Mouse (Mus musculus) midbrain, embryonic 13.5 days (tissue): ENCODE measurements around the gene Wdfy3. TPM values are rescaled to one million over a fixed set of nuclear protein-coding genes. Genes with fewer than 3 reads are reported as not detected.

Source experiments
- ATAC-seq: fragments of 200-750 bp; cut with Nextera tagmentation; 2 replicates; pipeline ENCODE4 v1.8.0; 2017; ENCODE audit warnings: mild to moderate bottlenecking, moderate TSS enrichment, moderate library complexity
- H3K27ac ChIP-seq: fragments of 300-500 bp; sonication (generic); 2 replicates; pipeline ENCODE4 v1.5.1; 2015; ENCODE audit warnings: inconsistent platforms, mild to moderate bottlenecking, moderate library complexity
- H3K27me3 ChIP-seq: fragments of 300-500 bp; sonication (generic); 2 replicates; pipeline ENCODE4 v1.6.1; 2015; ENCODE audit warnings: mild to moderate bottlenecking, inconsistent platforms
- H3K36me3 ChIP-seq: fragments of 300-500 bp; sonication (generic); 2 replicates; pipeline ENCODE4 v1.6.1; 2015; ENCODE audit warnings: mild to moderate bottlenecking, inconsistent platforms
- H3K4me1 ChIP-seq: fragments of 300-500 bp; sonication (generic); replicated peaks from 2 replicates; pipeline ENCODE4 v1.6.1; 2015; ENCODE audit warnings: inconsistent platforms
- H3K4me2 ChIP-seq: fragments of 300-500 bp; sonication (generic); replicated peaks from 2 replicates; pipeline ENCODE4 v1.6.1; 2015; ENCODE audit warnings: moderate library complexity, mild to moderate bottlenecking, inconsistent platforms
- H3K4me3 ChIP-seq: fragments of 300-500 bp; sonication (generic); replicated peaks from 2 replicates; pipeline ENCODE4 v1.5.1; 2015; ENCODE audit warnings: mild to moderate bottlenecking, inconsistent platforms
- H3K9ac ChIP-seq: fragments of 300-500 bp; sonication (generic); replicated peaks from 2 replicates; pipeline ENCODE4 v1.6.1; 2015; ENCODE audit warnings: mild to moderate bottlenecking, inconsistent platforms
- H3K9me3 ChIP-seq: fragments of 300-500 bp; sonication (generic); 2 replicates; pipeline ENCODE4 v1.6.1; 2016; ENCODE audit warnings: mild to moderate bottlenecking, inconsistent platforms
- WGBS: fragments of 180-500 bp; shearing (Covaris S2); methylation state at CpG from one replicate; pipeline ENCODE4 v1.1.7; 2015; 5-methylcytosine and 5-hydroxymethylcytosine counted together
- polyA plus RNA-seq: library from polyadenylated mRNA; unstranded; fragments of >200 nt; fragmentation: Nextera tagmentation; extraction: Ambion mirVana; gene quantifications from 2 replicates; pipeline ENCODE4 v1.2.1, GENCODE M21; 2015

Gene Wdfy3
- polyA plus RNA-seq, 1 experiment from 2014 or later: 33.6 TPM

- no peak for ATAC-seq
- H3K27ac ChIP-seq: no peak overlapping the region
- H3K9ac ChIP-seq: no peak overlapping the region
- H3K4me1 ChIP-seq: no peaks in the 10 kb centered on the region
- WGBS: 89% methylated on average over 18 of the region's 18 CpGs
- H3K4me2 ChIP-seq: no peak overlapping the region
- no peak overlapping the region for H3K4me3 ChIP-seq
- H3K27me3 ChIP-seq: no peaks in the 10 kb centered on the region
- H3K9me3 ChIP-seq: no peaks in the 10 kb centered on the region
- peaks cover 91% of the 10 kb centered on the region for H3K36me3 ChIP-seq
Measured at GRCm38 (mm10) chr5:101861786-101862571, 207.7 kb downstream of the Wdfy3 start.

- H3K27ac ChIP-seq: no peak overlapping the region
- H3K9me3 ChIP-seq: no peaks in the 10 kb centered on the region
- peaks cover 92% of the 10 kb centered on the region for H3K36me3 ChIP-seq
- H3K4me1 ChIP-seq: no peaks in the 10 kb centered on the region
- no peak overlapping the region for H3K4me2 ChIP-seq
- no peak overlapping the region for H3K9ac ChIP-seq
- H3K27me3 ChIP-seq: no peaks in the 10 kb centered on the region
- no peak for ATAC-seq
- H3K4me3 ChIP-seq: no peak overlapping the region
- 91% methylated on average over 10 of the region's 10 CpGs for WGBS
Measured at GRCm38 (mm10) chr5:101858891-101859436, 210.8 kb downstream of the Wdfy3 start.

GRCm38 (mm10) chr5:101855475-101855874, 214.2 kb downstream of the Wdfy3 start:
- WGBS: 96% methylated on average over 16 of the region's 16 CpGs
- no peaks in the 10 kb centered on the region for H3K27me3 ChIP-seq
- no peak for ATAC-seq
- H3K36me3 ChIP-seq: peaks cover 92% of the 10 kb centered on the region
- no peak overlapping the region for H3K27ac ChIP-seq
- no peak overlapping the region for H3K9ac ChIP-seq
- H3K9me3 ChIP-seq: no peaks in the 10 kb centered on the region
- H3K4me1 ChIP-seq: no peaks in the 10 kb centered on the region
- H3K4me3 ChIP-seq: no peak overlapping the region
- H3K4me2 ChIP-seq: no peak overlapping the region

GRCm38 (mm10) chr5:101854667-101855066, 215.1 kb downstream of the Wdfy3 start:
- Histone ChIP-seq H3K27me3 (no peaks in the 10 kb centered on the region), H3K36me3 (peaks cover 95% of the 10 kb centered on the region), H3K9ac (no peak overlapping the region), H3K4me3 (no peak overlapping the region), H3K4me2 (no peak overlapping the region), H3K9me3 (no peaks in the 10 kb centered on the region), H3K27ac (no peak overlapping the region), H3K4me1 (no peaks in the 10 kb centered on the region)
- no peak for ATAC-seq
- WGBS: 85% methylated on average over 7 of the region's 7 CpGs

GRCm38 (mm10) chr5:101854100-101854499, 215.6 kb downstream of the Wdfy3 start:
- H3K9me3 ChIP-seq: no peaks in the 10 kb centered on the region
- no peaks in the 10 kb centered on the region for H3K4me1 ChIP-seq
- no peak overlapping the region for H3K4me3 ChIP-seq
- no peak for ATAC-seq
- H3K27me3 ChIP-seq: no peaks in the 10 kb centered on the region
- no peak overlapping the region for H3K9ac ChIP-seq
- no peak overlapping the region for H3K27ac ChIP-seq
- H3K36me3 ChIP-seq: peaks cover 95% of the 10 kb centered on the region
- no peak overlapping the region for H3K4me2 ChIP-seq
- WGBS: 93% methylated on average over 11 of the region's 11 CpGs

- Histone ChIP-seq H3K4me3 (no peak overlapping the region), H3K27ac (no peak overlapping the region), H3K9me3 (no peaks in the 10 kb centered on the region), H3K9ac (no peak overlapping the region), H3K4me2 (no peak overlapping the region), H3K36me3 (peaks cover 95% of the 10 kb centered on the region), H3K27me3 (no peaks in the 10 kb centered on the region), H3K4me1 (no peaks in the 10 kb centered on the region)
- no peak for ATAC-seq
- WGBS: 95% methylated on average over 21 of the region's 21 CpGs
Measured at GRCm38 (mm10) chr5:101852116-101852680, 217.5 kb downstream of the Wdfy3 start.

- Histone ChIP-seq H3K36me3 (peaks cover 98% of the 10 kb centered on the region), H3K27ac (no peak overlapping the region), H3K27me3 (no peaks in the 10 kb centered on the region), H3K4me2 (no peak overlapping the region), H3K4me1 (no peaks in the 10 kb centered on the region), H3K4me3 (no peak overlapping the region), H3K9me3 (no peaks in the 10 kb centered on the region), H3K9ac (no peak overlapping the region)
- 94% methylated on average over 7 of the region's 7 CpGs for WGBS
- ATAC-seq: no peak
Measured at GRCm38 (mm10) chr5:101851133-101851532, 218.6 kb downstream of the Wdfy3 start.

GRCm38 (mm10) chr5:101847762-101848161, 222.0 kb downstream of the Wdfy3 start:
- H3K4me2 ChIP-seq: no peak overlapping the region
- ATAC-seq: no peak
- H3K27me3 ChIP-seq: no peaks in the 10 kb centered on the region
- no peaks in the 10 kb centered on the region for H3K4me1 ChIP-seq
- no peak overlapping the region for H3K27ac ChIP-seq
- no peaks in the 10 kb centered on the region for H3K9me3 ChIP-seq
- H3K4me3 ChIP-seq: no peak overlapping the region
- peaks cover 99% of the 10 kb centered on the region for H3K36me3 ChIP-seq
- no peak overlapping the region for H3K9ac ChIP-seq
- 82% methylated on average over 4 of the region's 4 CpGs for WGBS

GRCm38 (mm10) chr5:101847323-101847722, 222.4 kb downstream of the Wdfy3 start:
- no peak overlapping the region for H3K9ac ChIP-seq
- no peak for ATAC-seq
- peaks cover 99% of the 10 kb centered on the region for H3K36me3 ChIP-seq
- H3K4me3 ChIP-seq: no peak overlapping the region
- no peaks in the 10 kb centered on the region for H3K4me1 ChIP-seq
- no peaks in the 10 kb centered on the region for H3K9me3 ChIP-seq
- H3K27ac ChIP-seq: no peak overlapping the region
- H3K27me3 ChIP-seq: no peaks in the 10 kb centered on the region
- H3K4me2 ChIP-seq: no peak overlapping the region
- 82% methylated on average over 7 of the region's 7 CpGs for WGBS

GRCm38 (mm10) chr5:101845930-101846329, 223.8 kb downstream of the Wdfy3 start:
- ATAC-seq: no peak
- Histone ChIP-seq H3K4me1 (no peaks in the 10 kb centered on the region), H3K4me2 (no peak overlapping the region), H3K9me3 (no peaks in the 10 kb centered on the region), H3K36me3 (peaks cover 99% of the 10 kb centered on the region), H3K9ac (no peak overlapping the region), H3K27me3 (no peaks in the 10 kb centered on the region), H3K27ac (no peak overlapping the region), H3K4me3 (no peak overlapping the region)
- 96% methylated on average over 8 of the region's 8 CpGs for WGBS

- H3K4me2 ChIP-seq: no peak overlapping the region
- H3K9me3 ChIP-seq: no peaks in the 10 kb centered on the region
- WGBS: 96% methylated on average over 14 of the region's 14 CpGs
- no peak overlapping the region for H3K27ac ChIP-seq
- no peaks in the 10 kb centered on the region for H3K27me3 ChIP-seq
- no peaks in the 10 kb centered on the region for H3K4me1 ChIP-seq
- no peak overlapping the region for H3K4me3 ChIP-seq
- H3K36me3 ChIP-seq: peaks cover 100% of the 10 kb centered on the region
- H3K9ac ChIP-seq: no peak overlapping the region
- ATAC-seq: no peak
Measured at GRCm38 (mm10) chr5:101845011-101845410, 224.7 kb downstream of the Wdfy3 start.

- no peak overlapping the region for H3K9ac ChIP-seq
- no peaks in the 10 kb centered on the region for H3K9me3 ChIP-seq
- no peak overlapping the region for H3K27ac ChIP-seq
- ATAC-seq: no peak
- peaks cover 95% of the 10 kb centered on the region for H3K36me3 ChIP-seq
- no peaks in the 10 kb centered on the region for H3K27me3 ChIP-seq
- no peak overlapping the region for H3K4me3 ChIP-seq
- H3K4me2 ChIP-seq: no peak overlapping the region
- no peaks in the 10 kb centered on the region for H3K4me1 ChIP-seq
- WGBS: 98% methylated on average over 5 of the region's 5 CpGs
Measured at GRCm38 (mm10) chr5:101840476-101840875, 229.2 kb downstream of the Wdfy3 start.
